ENCODE assay signal across 26 mouse cellular contexts in genomic region chr1:118409249-118409648, GRCm38 (mm10). TPM values are rescaled to one million over a fixed set of nuclear protein-coding genes. Genes with fewer than 3 reads are reported as not detected.
A peak's percentile ranks its signal among the peaks of the same experiment; 100 is the strongest.
DNase-seq lines count a peak whose midpoint lies in the region; ATAC-seq and TF ChIP-seq lines count a peak whose summit lies in the region.
"Had no signal": no experiment of that assay in that cellular context is flagged by ENCODE, and none has a peak within 500 bp of the region (broad histone marks: within the 10 kb centered on the region; RNA-seq: fewer than 3 reads in every experiment).

No protein-coding gene starts in this region.

- no peak for DNase-seq in gastrocnemius, adult 2 months
- no peak for DNase-seq in gastrocnemius, postnatal 4 days (ENCODE audit: low spot score in 2 of 2)
- peak; percentile 39 for DNase-seq in midbrain, embryonic 11.5 days (ENCODE audit: low spot score, missing footprints)
- no peak for DNase-seq in midbrain, postnatal 0 days (ENCODE audit: low spot score)
- DNase-seq: adrenal gland, adult 2 months; adrenal gland, postnatal 10 days; adrenal gland, postnatal 25 days; B cell, adult 2 months; cerebellum, adult 11 months; cerebellum, adult 18-20 months; cerebellum, adult 8-10 months; cerebellum, adult 9-11 months; cerebellum, postnatal 14 days; cerebellum, postnatal 36 days; embryo, embryonic 11 days; forebrain, postnatal 0 days had no signal

- no peaks in the 10 kb centered on the region for H3K4me1 ChIP-seq in forebrain, embryonic 13.5 days
- peaks cover 2% of the 10 kb centered on the region; the same call in 1 of the 2 replicates for H3K4me1 ChIP-seq in forebrain, embryonic 15.5 days
- H3K4me1 ChIP-seq in midbrain, embryonic 11.5 days (ENCODE audit: control insufficient read depth, insufficient read depth, low read length), result no peaks in the 10 kb centered on the region
- no peaks in the 10 kb centered on the region for H3K4me1 ChIP-seq in midbrain, postnatal 0 days (ENCODE audit: insufficient read depth, low read length)
- H3K4me1 ChIP-seq: embryonic facial prominence, embryonic 13.5 days; embryonic facial prominence, embryonic 15.5 days had no signal

- no peaks in the 10 kb centered on the region for H3K9me3 ChIP-seq in forebrain, embryonic 13.5 days (replicated peaks)
- H3K9me3 ChIP-seq in forebrain, embryonic 15.5 days, result no peaks in the 10 kb centered on the region
- no peaks in the 10 kb centered on the region for H3K9me3 ChIP-seq in midbrain, embryonic 11.5 days (ENCODE audit: control insufficient read depth, low read length)
- no peaks in the 10 kb centered on the region for H3K9me3 ChIP-seq in midbrain, postnatal 0 days (ENCODE audit: low read length)
- H3K9me3 ChIP-seq: embryonic facial prominence, embryonic 13.5 days; embryonic facial prominence, embryonic 15.5 days; G1E had no signal

- no peak overlapping the region for H3K4me3 ChIP-seq in forebrain, embryonic 13.5 days
- H3K4me3 ChIP-seq in forebrain, embryonic 15.5 days, result no peak overlapping the region
- H3K4me3 ChIP-seq in gastrocnemius, adult 2 months, result no peak overlapping the region
- no peak overlapping the region for H3K4me3 ChIP-seq in midbrain, embryonic 11.5 days (ENCODE audit: low read depth, low read length)
- H3K4me3 ChIP-seq in midbrain, postnatal 0 days (ENCODE audit: low read depth, low read length), result no peak overlapping the region
- H3K4me3 ChIP-seq: embryonic facial prominence, embryonic 13.5 days; embryonic facial prominence, embryonic 15.5 days had no signal

- 0 out of 2 replicates have a peak, but pooled peaks cover 4% of the 10 kb centered on the region for H3K36me3 ChIP-seq in forebrain, embryonic 13.5 days (ENCODE audit: poor library complexity, severe bottlenecking)
- H3K36me3 ChIP-seq in forebrain, embryonic 15.5 days, result no peaks in the 10 kb centered on the region
- H3K36me3 ChIP-seq in midbrain, embryonic 11.5 days (ENCODE audit: control insufficient read depth, insufficient read depth, low read length), result no peaks in the 10 kb centered on the region
- no peaks in the 10 kb centered on the region for H3K36me3 ChIP-seq in midbrain, postnatal 0 days (ENCODE audit: insufficient read depth, low read length)
- H3K36me3 ChIP-seq: embryonic facial prominence, embryonic 15.5 days had no signal

- no peaks in the 10 kb centered on the region for H3K27me3 ChIP-seq in forebrain, embryonic 13.5 days
- H3K27me3 ChIP-seq in forebrain, embryonic 15.5 days, result no peaks in the 10 kb centered on the region
- H3K27me3 ChIP-seq in midbrain, embryonic 11.5 days (ENCODE audit: control insufficient read depth, insufficient read depth, low read length), result no peaks in the 10 kb centered on the region
- H3K27me3 ChIP-seq in midbrain, postnatal 0 days (ENCODE audit: insufficient read depth, low read length), result no peaks in the 10 kb centered on the region
- H3K27me3 ChIP-seq: CH12.LX; embryonic facial prominence, embryonic 13.5 days; embryonic facial prominence, embryonic 15.5 days; Patski had no signal

- no peak for TF ChIP-seq CTCF in gastrocnemius, adult 2 months (IDR thresholded peaks at IDR 0.05)
- no peak for TF ChIP-seq CTCF in midbrain, postnatal 0 days (IDR thresholded peaks at IDR 0.05)

- peak overlapping the region; percentile 36 for H3K27ac ChIP-seq in forebrain, embryonic 13.5 days
- H3K27ac ChIP-seq in forebrain, embryonic 15.5 days (replicated peaks), result no peak overlapping the region
- H3K27ac ChIP-seq in gastrocnemius, adult 2 months, result peak overlapping the region; percentile 89; the same call in 1 of the 2 replicates
- no peak overlapping the region for H3K27ac ChIP-seq in midbrain, embryonic 11.5 days (ENCODE audit: low read depth, low read length)
- no peak overlapping the region for H3K27ac ChIP-seq in midbrain, postnatal 0 days (ENCODE audit: low read depth, low read length)
- H3K27ac ChIP-seq: embryonic facial prominence, embryonic 13.5 days; embryonic facial prominence, embryonic 15.5 days had no signal

- no peak overlapping the region for H3K9ac ChIP-seq in forebrain, embryonic 13.5 days
- no peak overlapping the region for H3K9ac ChIP-seq in forebrain, embryonic 15.5 days (replicated peaks)
- no peak overlapping the region for H3K9ac ChIP-seq in midbrain, embryonic 11.5 days (ENCODE audit: low read length)
- H3K9ac ChIP-seq in midbrain, postnatal 0 days (replicated peaks; ENCODE audit: low read length, poor library complexity, severe bottlenecking), result no peak overlapping the region
- H3K9ac ChIP-seq: embryonic facial prominence, embryonic 13.5 days; embryonic facial prominence, embryonic 15.5 days; forebrain, postnatal 0 days had no signal

- no peak for ATAC-seq in forebrain, embryonic 13.5 days
- no peak for ATAC-seq in forebrain, embryonic 15.5 days (replicated peaks)
- no peak for ATAC-seq in midbrain, embryonic 11.5 days (ENCODE audit: low FRiP score)
- no peak for ATAC-seq in midbrain, postnatal 0 days (ENCODE audit: low FRiP score)
- ATAC-seq in erythroblast, adult 5-6 weeks (replicated peaks; ENCODE audit: low FRiP score, poor library complexity, severe bottlenecking), result no peak
- ATAC-seq: CD4-positive, CD25-positive, alpha-beta regulatory T cell, adult 4 months; forebrain, embryonic 14.5 days; forebrain, postnatal 0 days; Patski had no signal

- WGBS in forebrain, embryonic 13.5 days, result 73% methylated on average over 4 of the region's 4 CpGs
- WGBS in forebrain, embryonic 15.5 days, result 69% methylated on average over 4 of the region's 4 CpGs
- WGBS in midbrain, embryonic 11.5 days, result 81% methylated on average over 4 of the region's 4 CpGs
- 67% methylated on average over 4 of the region's 4 CpGs for WGBS in midbrain, postnatal 0 days

- H3K4me2 ChIP-seq in forebrain, embryonic 13.5 days, result no peak overlapping the region
- no peak overlapping the region for H3K4me2 ChIP-seq in forebrain, embryonic 15.5 days (replicated peaks)
- H3K4me2 ChIP-seq in midbrain, embryonic 11.5 days, result no peak overlapping the region
- no peak overlapping the region for H3K4me2 ChIP-seq in midbrain, postnatal 0 days (ENCODE audit: low read depth, low read length, poor library complexity, severe bottlenecking)
- H3K4me2 ChIP-seq: embryonic facial prominence, embryonic 13.5 days; embryonic facial prominence, embryonic 15.5 days had no signal

- intact Hi-C loops in gastrocnemius, adult 2 months (cut with DNase I), result no loop called here

RNA-seq across cellular contexts. Expression of gene Clasp1, which starts 20.4 kb away (rescaled TPM):
- 118 and 137 TPM in 2 replicates for polyA plus RNA-seq in forebrain, embryonic 13.5 days (2015; fragmentation: Nextera tagmentation; extraction: Ambion mirVana)
- polyA plus RNA-seq in forebrain, embryonic 15.5 days (2015; fragmentation: Nextera tagmentation; extraction: Ambion mirVana), result 131 and 137 TPM in 2 replicates
- total RNA-seq in gastrocnemius, adult 2 months (2021), result 10 to 100 TPM; 45.9 to 50.5 TPM
- total RNA-seq in gastrocnemius, postnatal 4 days (2021), result 100 to 1,000 TPM; 116 to 132 TPM
- 90.6 and 96.8 TPM in 2 replicates for polyA plus RNA-seq in midbrain, embryonic 11.5 days (2014; fragmentation: Nextera tagmentation; extraction: Ambion mirVana)
- 141 and 153 TPM in 2 replicates for total RNA-seq in midbrain, postnatal 0 days (2014; rRNA removed)
- 53.7 and 75.9 TPM in 2 replicates for polyA plus RNA-seq in midbrain, postnatal 0 days (2015; fragmentation: Nextera tagmentation; extraction: Ambion mirVana)
- total RNA-seq in erythroblast, adult 5-6 weeks (2015; ENCODE audit: low replicate concordance), result 17.8 and 24.6 TPM in 2 replicates
- total RNA-seq in erythroblast, adult 5-6 weeks (2017; ENCODE audit: low replicate concordance), result 11.4 and 15.3 TPM in 2 replicates

Comparison
In these comparisons a context has a peak if more than half of its experiments do, and no peak if none do; other contexts are left out.
1. H3K27ac ChIP-seq: peak in forebrain, embryonic 13.5 days (single experiment) and gastrocnemius, adult 2 months (single experiment); none in forebrain, embryonic 15.5 days (single experiment), midbrain, embryonic 11.5 days (single experiment) and midbrain, postnatal 0 days (single experiment).